Mouse (Mus musculus): ENCODE measurements at regions not wholly inside any gene's neighbourhood (a gene's known extent, or its start where the extent isn't known, plus 50 kb on each side); places are given as distances from the start of the nearest gene placed in this dataset.

DNA sequence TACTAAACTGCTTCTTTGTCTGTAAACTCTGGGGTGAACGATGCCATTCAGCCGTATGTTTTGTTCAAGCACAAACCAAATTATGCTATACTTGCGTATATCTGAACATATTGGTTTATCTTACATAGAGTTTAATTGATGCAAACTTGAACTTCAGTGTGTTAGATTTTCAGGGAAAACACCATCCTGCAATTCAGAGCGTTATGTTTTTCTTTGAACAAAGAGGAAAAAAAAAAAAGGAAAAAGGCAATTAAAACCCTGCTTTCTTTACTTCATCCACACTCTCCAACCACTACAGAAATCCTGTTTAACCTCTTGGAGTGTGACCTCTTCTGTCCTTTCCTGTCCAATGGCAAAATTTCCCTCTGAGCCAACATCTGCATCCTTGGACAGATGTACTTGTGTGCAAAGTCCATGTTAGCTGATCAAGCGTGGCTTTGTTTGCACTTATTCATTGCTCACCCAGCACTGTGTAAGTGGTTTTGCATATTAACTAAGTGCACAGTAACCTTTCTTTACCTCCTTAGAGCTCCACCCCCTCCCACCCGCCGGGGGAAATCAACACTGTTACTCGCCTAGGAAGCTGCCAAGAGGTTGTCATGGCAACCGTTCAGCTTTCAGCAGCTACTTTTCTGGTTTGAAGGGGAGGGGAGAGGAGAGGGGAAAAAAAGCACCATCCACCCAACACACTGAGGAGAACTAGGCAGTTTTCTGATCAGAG lies 174.4 kb upstream of the Klf12 start:
- DNase-seq (ENCODE audit: low spot score in 2 of 2) = peak in 1 of 2 experiments; percentile 18

DNA sequence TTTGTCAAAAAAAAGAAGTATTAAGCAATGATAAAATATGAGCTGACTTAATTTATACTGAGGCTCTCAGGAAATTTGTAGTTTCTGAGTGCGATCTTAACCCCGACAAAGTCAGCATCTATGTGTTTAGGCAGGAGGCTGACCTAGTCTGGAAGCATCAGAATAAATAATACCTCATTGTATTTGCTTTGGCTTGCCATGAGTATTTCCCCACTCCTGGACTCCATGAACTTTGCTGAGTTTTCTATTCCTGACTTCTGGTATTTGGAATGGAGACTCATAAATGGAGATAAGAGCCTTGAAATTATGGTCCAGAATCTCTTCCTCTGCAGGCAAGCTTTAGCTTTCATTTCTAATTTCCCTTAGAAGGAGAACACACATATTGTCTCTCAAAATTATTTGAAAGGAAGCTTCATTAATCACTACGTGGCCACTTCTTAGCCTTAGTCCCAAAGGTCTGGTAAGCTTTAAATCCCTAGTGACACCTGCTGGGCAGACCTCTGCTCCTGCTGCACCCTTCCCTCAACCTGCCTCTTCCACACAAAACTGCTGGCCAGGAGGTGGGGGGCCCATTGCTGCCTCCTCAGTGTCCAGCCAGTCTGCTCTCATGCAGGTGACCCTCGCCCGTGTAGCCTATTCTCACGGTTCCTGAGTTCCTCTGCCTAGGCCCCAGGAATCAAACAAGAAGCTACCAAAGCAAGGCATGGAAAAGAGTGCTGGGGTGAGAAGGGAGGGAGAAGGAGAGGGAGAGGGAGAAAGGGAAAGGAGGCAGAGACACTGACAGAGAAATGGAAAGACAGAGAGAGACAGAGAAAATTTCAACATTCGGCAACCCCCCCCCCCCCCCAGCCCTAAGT lies 173.6 kb upstream of the Klf12 start:
- DNase-seq (ENCODE audit: low spot score in 2 of 2) = no peak

DNA sequence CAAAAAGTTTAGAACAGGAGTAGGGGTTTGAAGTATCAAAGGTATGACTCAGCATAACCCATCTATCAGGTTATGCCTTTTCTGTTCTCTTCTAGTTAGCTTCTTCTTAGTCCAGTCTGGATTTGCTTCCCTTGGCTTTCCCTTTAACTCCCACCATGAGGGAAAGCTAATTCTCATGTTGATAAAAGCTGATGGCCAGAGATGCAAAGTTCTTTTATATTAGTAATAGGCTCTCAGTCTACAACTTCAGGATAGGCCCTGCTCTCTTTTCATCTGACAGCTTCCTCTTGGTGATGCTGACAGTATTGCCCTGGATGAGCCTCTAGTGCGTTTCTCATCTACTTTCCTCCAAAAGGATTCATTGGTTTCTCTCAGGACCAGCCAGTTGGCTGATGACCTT lies 161.7 kb upstream of the Klf12 start:
- no peak for DNase-seq (ENCODE audit: low spot score in 2 of 2)

DNA sequence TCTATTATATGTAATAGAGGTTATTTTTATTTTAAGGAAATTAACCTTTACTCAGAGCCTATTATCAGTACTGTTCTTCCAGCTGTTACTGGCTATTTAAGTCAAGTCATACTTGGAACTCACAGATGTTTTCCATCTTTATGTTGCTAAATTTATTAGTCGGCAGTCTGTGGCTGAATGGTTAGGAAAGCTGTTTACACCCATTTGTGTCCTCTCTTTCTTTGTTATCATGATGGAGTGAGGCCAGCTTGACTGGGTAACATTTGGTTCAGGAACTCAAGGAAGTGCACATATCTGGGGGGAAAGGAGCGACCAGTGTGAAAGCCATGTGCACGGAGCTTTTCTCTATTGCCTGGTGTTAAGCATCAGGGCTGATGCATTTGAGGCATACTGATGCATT lies 160.4 kb upstream of the Klf12 start:
- DNase-seq (ENCODE audit: low spot score in 2 of 2) = no peak

DNA sequence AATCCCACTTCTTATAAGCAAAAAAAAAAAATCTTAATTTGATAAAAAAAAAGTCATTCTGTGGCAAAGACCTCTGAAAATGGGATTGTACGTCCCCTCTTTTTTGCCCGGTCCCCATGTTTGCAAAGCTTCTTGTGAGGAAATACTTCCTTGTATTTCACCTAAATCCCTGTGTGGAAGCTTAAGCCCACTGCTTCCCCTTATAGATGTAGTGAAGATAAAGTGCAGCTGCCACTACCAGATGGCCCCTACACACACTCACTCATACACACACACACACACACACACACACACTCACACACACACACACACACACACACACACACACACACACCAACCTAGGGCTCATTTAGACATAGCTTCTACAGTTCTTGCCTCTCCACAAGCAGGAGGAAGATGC lies 159.6 kb upstream of the Klf12 start:
- no peak for DNase-seq (ENCODE audit: low spot score in 2 of 2)

DNA sequence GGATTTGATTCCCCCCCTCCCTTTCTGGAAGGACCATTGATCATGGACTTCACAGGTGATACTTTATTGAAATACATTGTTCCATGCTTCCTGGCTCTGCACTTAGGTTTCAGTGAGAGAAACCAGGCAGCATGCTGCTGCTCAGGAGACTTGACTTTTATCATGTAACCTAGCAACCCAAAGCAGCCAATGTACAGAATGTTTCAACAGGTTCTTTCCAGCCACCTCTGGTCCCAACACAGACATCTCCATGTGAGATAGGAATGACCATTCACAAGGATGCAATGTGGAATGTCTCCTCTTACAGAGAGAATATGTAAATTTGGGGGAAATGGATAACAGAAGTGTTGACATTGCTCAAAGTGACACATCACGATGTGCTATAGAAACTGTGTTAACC lies 153.1 kb upstream of the Klf12 start:
- no peak for DNase-seq (ENCODE audit: low spot score in 2 of 2)

DNA sequence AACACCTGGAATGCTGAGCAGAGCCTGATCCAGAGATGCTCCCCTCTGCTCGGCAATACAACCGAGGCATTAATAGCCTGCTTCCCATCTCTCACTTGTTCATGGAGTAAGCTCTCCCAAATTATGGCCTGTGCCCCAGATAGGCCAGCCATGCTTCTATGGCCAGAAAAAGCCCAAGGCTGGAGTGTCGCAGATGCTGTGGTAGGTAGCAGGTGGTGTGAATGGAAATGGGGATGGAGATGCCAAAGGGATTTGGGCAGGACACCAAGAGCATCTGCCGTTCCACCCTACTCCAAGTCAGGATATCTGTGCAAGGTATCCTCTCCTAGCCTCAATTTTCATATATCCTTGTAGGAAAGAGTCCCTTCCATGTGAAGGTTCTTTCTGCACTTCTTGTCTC lies 145.2 kb upstream of the Klf12 start:
- no peak for DNase-seq (ENCODE audit: low spot score in 2 of 2)

DNA sequence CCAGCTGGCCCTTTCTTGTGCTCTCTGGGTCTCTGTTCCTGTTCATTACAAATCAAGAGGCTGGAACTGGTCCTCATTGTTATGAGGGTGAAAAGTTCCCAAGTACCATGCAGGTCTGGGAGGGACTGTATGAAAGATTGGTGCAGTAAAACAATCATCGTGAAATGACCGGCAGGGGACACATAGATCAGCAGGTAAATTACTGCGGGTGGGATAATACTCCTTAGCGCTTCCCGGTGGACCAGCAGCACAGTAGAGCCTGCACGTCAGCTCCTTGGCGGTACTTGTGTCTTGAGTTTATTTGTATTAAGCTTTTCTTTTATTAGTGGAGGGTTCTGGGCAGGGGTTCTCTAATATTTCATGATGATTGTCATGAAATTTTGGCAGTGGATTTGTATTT lies 141.9 kb upstream of the Klf12 start:
- DNase-seq (ENCODE audit: low spot score in 2 of 2) = no peak

DNA sequence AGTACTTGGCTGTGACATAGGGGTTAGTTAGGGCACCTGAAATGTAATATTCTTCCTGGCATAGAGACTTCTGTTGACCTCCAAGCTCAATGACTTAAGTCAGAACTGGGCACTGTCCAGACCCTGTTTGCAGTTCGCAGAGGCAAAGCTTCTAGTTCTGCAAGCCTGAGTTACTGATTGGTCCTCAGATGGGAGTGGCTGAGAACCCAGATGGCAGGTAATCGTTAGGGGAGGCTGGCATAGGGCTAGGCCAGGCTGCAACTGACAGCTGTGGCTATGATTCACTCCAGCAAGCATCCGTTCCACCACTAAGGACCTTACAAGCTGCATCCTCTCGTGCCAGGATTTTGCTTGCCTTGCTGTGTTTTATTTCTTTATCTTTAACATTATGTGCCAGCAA lies 139.3 kb upstream of the Klf12 start:
- no peak for DNase-seq (ENCODE audit: low spot score in 2 of 2)

DNA sequence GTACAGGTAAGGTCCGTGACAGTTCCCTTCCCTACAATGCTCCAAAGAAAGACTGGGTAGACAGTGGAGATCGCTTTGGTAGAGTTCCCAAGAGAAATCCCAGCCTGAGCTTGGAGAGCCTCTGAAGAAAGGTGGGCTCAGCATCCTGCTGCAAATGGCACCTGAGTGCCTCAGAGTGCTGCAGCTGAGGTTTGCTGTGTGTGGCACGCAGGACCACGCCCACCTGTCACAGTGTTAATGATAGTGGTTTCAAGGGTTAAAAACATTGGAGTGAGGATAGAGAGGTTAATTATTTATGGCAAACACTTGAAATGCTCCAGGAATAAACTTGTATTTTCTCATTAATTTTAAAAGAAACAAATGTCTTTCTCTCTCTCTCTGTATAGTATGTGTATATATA lies 137.2 kb upstream of the Klf12 start:
- DNase-seq (ENCODE audit: low spot score in 2 of 2) = no peak

DNA sequence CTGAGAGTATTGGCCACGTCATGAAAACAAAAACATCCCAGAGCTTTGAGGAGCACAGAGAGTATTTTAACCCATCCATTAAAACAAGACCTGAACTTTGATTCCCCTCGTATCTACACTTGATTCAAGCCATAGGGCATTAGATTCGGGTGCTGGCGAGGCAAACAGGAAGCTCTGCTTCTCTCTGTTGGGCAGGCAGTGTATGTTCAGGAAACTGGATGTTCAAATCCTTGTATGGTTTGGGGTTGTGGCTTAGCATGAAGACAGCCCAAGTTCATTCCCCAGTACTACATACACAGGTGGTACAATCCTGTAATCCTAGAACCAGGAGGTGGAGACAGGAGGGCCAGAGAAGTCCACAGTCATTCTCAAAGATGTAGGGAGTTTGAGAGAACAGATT lies 130.6 kb upstream of the Klf12 start:
- DNase-seq (ENCODE audit: low spot score in 2 of 2) = no peak

DNA sequence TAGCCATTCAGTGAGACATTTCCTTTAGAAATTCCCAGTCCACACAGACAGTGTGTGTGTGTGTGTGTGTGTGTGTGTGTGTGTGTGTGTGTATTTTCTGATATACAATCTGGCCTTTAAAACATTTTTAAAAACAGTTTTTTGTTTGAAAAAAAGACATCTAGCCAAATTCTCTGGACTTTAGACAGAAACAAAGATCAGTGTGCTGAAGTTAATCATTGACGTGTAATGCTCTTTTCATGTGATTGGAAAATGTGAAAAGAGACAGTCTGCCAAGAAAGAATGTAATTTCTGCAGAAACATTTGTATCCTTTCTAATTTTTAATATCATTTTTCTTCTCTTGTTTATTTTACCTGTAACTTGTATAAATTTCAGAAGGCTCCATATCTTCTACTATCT lies 127.7 kb upstream of the Klf12 start:
- DNase-seq (ENCODE audit: low spot score in 2 of 2) = no peak

DNA sequence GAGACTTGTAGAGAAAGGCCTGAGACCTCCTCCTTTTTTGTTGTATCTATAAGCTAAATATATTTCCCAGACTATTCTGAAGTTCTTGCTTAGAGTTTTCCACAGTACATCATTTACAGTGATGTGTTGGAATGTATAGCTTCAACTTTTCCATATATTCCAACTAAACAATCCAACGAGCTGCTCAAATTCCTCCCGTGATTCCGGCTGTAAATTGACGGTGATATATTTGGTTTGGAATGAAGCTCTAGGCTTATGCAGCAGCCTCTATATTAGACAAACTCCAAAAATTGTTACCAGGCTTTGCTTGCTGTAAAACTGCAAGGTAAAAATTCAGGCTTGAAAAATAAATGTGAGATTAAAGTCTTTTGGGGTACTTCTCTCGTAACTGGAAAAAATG lies 112.7 kb upstream of the Klf12 start:
- DNase-seq (ENCODE audit: low spot score in 2 of 2) = no peak

DNA sequence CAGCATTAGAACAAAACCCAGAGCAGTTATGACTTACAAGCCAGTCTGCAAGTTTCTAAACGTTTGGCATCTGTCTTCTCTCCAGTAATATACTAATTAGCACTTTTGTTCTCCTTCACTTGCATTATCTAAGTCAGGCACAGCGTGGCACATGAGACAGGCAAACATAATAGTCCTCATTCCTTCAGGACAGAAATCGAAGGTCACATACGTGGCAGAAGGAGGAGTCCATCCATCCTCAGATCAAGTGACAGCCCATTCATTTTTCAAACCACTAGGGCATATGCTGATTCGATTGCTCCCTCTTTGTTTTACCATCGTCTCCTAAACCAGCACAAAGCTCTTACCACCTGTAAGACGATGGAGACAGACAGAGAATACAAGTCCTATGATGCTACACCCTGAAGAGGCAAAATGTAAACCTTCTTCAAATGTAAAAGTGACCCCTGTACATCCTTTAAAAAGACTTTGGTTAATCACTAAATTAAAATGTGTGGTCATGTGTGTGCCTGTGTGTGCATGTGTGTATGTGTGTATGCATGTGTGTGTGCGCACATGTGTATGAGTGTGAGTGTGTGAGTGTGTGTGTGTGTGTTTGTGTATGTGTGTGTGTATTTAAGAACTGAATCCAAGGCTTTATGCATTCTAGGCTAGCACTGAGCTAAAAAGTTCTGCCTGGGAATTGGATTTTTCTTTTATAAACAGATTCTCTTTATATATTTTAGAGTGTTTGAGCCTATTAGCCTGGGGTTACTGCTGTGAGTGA lies 90.9 kb upstream of the Klf12 start:
- DNase-seq (ENCODE audit: low spot score in 2 of 2) = no peak

DNA sequence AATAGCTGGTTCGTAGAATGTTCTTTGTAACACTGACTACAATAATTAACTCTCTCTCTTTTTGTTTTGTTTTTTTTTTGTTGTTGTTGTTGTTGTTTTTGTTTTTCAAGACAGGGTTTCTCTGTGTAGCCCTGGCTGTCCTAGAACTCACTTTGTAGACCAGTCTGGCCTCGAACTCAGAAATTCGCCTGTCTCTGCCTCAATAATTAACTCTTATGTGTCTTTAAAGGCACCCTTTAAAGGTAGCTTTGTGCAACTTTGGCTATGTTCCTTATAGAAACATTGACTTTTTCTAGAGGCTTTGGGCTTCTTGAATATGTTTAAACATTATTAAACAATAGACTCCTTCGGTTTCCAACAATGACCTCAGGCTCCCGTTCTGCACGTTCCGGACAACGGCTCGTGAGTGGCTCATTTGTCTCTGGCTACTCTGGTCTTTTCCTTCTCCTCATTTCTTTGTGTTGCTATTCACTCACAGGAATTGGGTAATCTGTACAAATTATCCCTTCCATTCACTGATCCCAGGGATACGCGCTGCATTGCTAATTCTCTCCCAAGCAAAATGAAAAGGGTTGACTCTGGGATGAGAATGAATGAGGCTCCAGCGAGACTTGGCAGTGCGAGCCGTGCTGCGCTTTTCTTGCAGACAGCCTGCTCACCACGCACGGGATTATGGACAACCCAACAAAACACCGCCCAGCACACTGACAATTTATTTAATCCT lies 90.2 kb upstream of the Klf12 start:
- no peak for DNase-seq (ENCODE audit: low spot score in 2 of 2)

DNA sequence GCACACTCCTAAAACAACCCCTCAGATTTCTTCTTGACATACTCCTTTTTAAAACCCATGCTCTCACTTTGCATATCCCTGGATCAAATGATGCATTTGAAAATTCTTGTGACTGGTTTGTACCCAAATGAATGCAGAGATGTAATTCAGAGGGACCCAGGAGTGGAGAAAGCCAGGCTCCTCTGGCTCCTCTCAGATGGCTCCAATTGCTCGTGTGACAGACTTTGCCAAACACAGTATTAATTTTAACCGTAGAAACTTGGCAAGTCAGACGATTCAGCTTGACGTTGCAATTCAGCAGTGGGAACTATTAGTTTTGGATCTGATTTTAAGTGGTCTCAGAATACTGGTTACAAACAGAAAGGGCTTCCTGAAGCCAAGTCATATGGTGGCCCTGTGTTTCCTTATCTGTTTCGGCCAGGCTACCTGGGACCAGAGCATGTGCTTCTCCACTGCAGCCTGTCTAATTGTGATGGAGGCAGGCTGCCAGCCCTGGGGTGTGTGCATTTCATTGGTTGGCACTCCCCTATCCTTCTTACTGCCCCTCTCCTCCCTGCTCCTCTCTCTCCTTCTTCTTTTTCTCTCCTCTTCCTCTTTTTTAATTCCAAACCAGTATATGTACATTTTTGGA lies 81.9 kb upstream of the Klf12 start:
- no peak for DNase-seq (ENCODE audit: low spot score in 2 of 2)

DNA sequence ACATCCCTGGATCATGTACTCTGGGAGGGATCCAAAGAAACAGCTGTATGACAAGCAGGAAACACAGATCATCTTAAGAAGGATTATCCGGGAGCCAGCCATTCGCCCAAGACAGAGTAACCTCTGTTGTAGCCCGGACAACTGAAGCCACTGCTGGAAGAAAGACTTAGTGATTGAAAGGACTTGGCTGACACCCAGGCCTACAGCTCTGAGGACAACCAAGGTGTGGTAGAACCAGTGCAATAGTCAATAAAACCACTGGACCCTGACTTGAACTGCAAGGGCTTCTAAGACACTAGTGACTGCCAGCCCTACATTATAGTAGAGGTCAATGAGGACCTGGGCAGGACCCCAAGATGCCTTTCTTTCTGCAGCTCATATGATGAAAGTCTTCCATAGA lies 78.3 kb upstream of the Klf12 start:
- no peak for DNase-seq (ENCODE audit: low spot score in 2 of 2)

DNA sequence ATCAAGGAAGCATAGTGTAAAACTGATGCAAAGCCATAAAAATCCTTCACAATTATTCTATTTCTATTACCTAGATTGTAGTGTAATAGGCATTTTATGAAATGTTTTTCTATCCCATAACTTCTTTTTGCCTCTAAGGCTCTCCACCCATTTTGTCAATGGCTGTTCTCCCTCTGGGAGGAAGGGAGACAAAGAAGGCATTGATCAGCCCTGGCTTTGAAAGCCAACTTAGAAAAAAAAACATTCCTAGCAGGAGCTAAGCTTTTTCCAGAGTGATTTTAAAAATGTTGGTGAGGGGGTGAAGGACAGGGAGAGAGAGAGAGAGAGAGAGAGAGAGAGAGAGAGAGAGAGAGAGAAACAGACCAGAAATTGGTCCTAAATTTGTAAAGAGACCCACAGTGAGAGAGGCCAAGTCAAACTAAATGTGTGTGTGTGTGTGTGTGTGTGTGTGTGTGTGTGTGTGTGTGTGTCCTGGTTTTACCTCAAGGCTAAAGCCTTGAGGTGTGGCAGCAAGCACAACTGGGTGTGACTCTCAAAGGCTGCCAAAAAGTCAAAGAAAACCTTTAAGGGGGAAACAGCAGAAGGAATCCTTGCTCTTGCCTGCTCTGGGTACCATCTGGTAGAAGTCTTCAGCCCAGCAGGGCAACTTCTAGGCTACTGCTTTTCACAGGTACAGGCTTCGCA lies 77.0 kb upstream of the Klf12 start:
- no peak for DNase-seq (ENCODE audit: low spot score in 2 of 2)

DNA sequence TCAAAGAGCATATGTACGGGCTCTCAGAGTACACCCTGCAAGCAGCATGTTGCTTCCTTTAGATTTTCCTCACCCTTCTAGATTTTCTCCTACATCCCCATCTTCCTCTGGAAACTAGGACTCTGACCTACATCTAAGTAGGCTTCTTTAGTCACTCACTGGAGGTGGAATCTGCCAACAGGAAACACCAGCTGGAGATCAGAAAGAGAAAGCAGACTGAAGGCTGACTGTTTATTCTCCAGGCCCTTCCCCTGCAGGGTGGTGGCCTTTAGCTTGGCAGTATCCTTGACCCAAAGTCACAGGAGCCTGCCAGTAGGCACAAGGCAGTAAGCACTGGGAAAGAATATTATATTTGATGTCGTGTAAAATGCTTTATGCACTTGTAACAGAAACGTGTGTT lies 75.4 kb upstream of the Klf12 start:
- no peak for DNase-seq (ENCODE audit: low spot score in 2 of 2)

DNA sequence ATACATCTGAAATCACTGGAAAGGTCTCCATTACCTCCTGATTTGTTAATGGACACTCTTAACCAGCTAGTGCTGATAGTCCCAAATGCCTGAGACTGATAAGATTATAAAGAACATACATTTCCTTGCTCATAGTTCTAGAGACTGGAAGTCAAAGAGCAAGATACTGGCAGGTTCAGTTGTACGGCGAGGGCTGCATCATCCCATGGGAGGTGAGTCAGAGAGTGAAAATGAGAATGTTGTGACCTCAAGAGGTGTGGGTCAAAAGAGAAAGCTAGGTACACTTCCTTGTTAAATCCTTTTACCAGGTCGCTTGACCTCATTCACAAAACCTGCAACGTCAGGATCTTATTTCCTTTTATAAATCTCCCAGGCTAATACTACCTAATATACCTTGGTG lies 72.7 kb upstream of the Klf12 start:
- no peak for DNase-seq (ENCODE audit: low spot score in 2 of 2)

Data from adrenal gland, postnatal 4 days (tissue).